Comparison of ENCODE assay signal across 8 mouse cellular contexts in genomic region chr11:75938379-75938906, GRCm38 (mm10). TPM values are rescaled to one million over a fixed set of nuclear protein-coding genes. Genes with fewer than 3 reads are reported as not detected.
DNase-seq lines count a peak whose midpoint lies in the region; ATAC-seq lines count a peak whose summit lies in the region.

TSS of gene Rph3al (minus strand) at chr11:75938429.

- no peak within 1 kb of the TSS for H3K4me3 ChIP-seq in neural tube, embryonic 12.5 days
- H3K4me3 ChIP-seq in heart, embryonic 15.5 days = peak within 1 kb of the TSS; percentile 37
- peak within 1 kb of the TSS; percentile 15; the same call in 1 of the 2 replicates for H3K4me3 ChIP-seq in stomach, embryonic 14.5 days (ENCODE audit: low read depth, low read length)

- ATAC-seq in neural tube, embryonic 12.5 days (ENCODE audit: low FRiP score, low read depth) = no peak
- no peak for ATAC-seq in heart, embryonic 15.5 days (replicated peaks; ENCODE audit: insufficient number of reproducible peaks, insufficient read depth, low FRiP score, low read depth)
- no peak for ATAC-seq in stomach, embryonic 14.5 days (ENCODE audit: insufficient number of reproducible peaks, insufficient read depth, low FRiP score, low read depth)

- H3K4me1 ChIP-seq in neural tube, embryonic 12.5 days = peaks cover 17% of the 10 kb centered on the region
- peaks cover 51% of the 10 kb centered on the region for H3K4me1 ChIP-seq in heart, embryonic 15.5 days (replicated peaks)
- peaks cover 45% of the 10 kb centered on the region for H3K4me1 ChIP-seq in stomach, embryonic 14.5 days (ENCODE audit: control insufficient read depth, insufficient read depth, low read length)

- H3K36me3 ChIP-seq in neural tube, embryonic 12.5 days = no peaks in the 10 kb centered on the region
- no peaks in the 10 kb centered on the region for H3K36me3 ChIP-seq in heart, embryonic 15.5 days
- no peaks in the 10 kb centered on the region for H3K36me3 ChIP-seq in stomach, embryonic 14.5 days (ENCODE audit: control insufficient read depth, insufficient read depth, low read length)

- WGBS in neural tube, embryonic 12.5 days = 75% methylated on average over 6 of the region's 6 CpGs
- WGBS in heart, embryonic 15.5 days = 51% methylated on average over 6 of the region's 6 CpGs
- WGBS in stomach, embryonic 14.5 days = 33% methylated on average over 6 of the region's 6 CpGs

- DNase-seq in neural tube, embryonic 10.5 days (ENCODE audit: extremely low spot score, low spot score) = no peak
- DNase-seq in kidney, postnatal 25 days = peak; percentile 50 to 65
- no peak for DNase-seq in testis, postnatal 14 days (ENCODE audit: low spot score)
- no peak for DNase-seq in left cerebral cortex, adult 18-20 months (ENCODE audit: low spot score in 2 of 2)
- no peak for DNase-seq in right cerebral cortex, adult 2 months (ENCODE audit: low spot score in 2 of 2)

- no peak within 1 kb of the TSS for H3K27ac ChIP-seq in neural tube, embryonic 12.5 days
- H3K27ac ChIP-seq in heart, embryonic 15.5 days = peak within 1 kb of the TSS; percentile 88
- peak within 1 kb of the TSS; percentile 94 for H3K27ac ChIP-seq in stomach, embryonic 14.5 days (ENCODE audit: low read length)

- 0 out of 2 replicates have a peak within 1 kb of the TSS, but pooled peaks have one; percentile 33 for H3K9ac ChIP-seq in neural tube, embryonic 12.5 days
- peak within 1 kb of the TSS; percentile 42 for H3K9ac ChIP-seq in heart, embryonic 15.5 days
- no peak within 1 kb of the TSS for H3K9ac ChIP-seq in stomach, embryonic 14.5 days (replicated peaks; ENCODE audit: low read depth, low read length)

- H3K27me3 ChIP-seq in neural tube, embryonic 12.5 days (replicated peaks) = no peaks in the 10 kb centered on the region
- no peaks in the 10 kb centered on the region for H3K27me3 ChIP-seq in heart, embryonic 15.5 days
- no peaks in the 10 kb centered on the region for H3K27me3 ChIP-seq in stomach, embryonic 14.5 days (ENCODE audit: control insufficient read depth, insufficient read depth, low read length)

- H3K4me2 ChIP-seq in neural tube, embryonic 12.5 days (replicated peaks) = no peak within 1 kb of the TSS
- H3K4me2 ChIP-seq in heart, embryonic 15.5 days = peak within 1 kb of the TSS; percentile 55
- H3K4me2 ChIP-seq in stomach, embryonic 14.5 days (replicated peaks; ENCODE audit: low read depth, low read length) = peak within 1 kb of the TSS; percentile 35

- no peaks in the 10 kb centered on the region for H3K9me3 ChIP-seq in neural tube, embryonic 12.5 days
- H3K9me3 ChIP-seq in heart, embryonic 15.5 days (replicated peaks) = no peaks in the 10 kb centered on the region
- H3K9me3 ChIP-seq in stomach, embryonic 14.5 days (ENCODE audit: control insufficient read depth, low read depth, low read length) = no peaks in the 10 kb centered on the region

RNA-seq across cellular contexts. Expression of gene Rph3al, which starts in this region (rescaled TPM):
- 1.1 and 1.7 TPM in 2 replicates for polyA plus RNA-seq in neural tube, embryonic 12.5 days (2016; fragmentation: Nextera tagmentation; extraction: Ambion mirVana)
- 5.1 and 5.2 TPM in 2 replicates for polyA plus RNA-seq in heart, embryonic 15.5 days (2015; fragmentation: Nextera tagmentation; extraction: Ambion mirVana)
- 8.6 and 10.6 TPM in 2 replicates for polyA plus RNA-seq in stomach, embryonic 14.5 days (2014; fragmentation: Nextera tagmentation; extraction: Ambion mirVana)
- 1 to 10 TPM; 1.9 to 2.7 TPM for total RNA-seq in left cerebral cortex, adult 18-20 months (2021)

Comparison
In these comparisons a context has a peak if more than half of its experiments do, and no peak if none do; other contexts are left out.
1. DNase-seq: peak in kidney, postnatal 25 days (2 of 2); none in neural tube, embryonic 10.5 days (single experiment), testis, postnatal 14 days (single experiment), left cerebral cortex, adult 18-20 months (0 of 2) and right cerebral cortex, adult 2 months (0 of 2).